Mouse (Mus musculus) erythroid progenitor cell, adult 5-6 weeks (primary cell): Measurements from ENCODE around the gene Golga5. TPM values are rescaled to one million over a fixed set of nuclear protein-coding genes. Genes with fewer than 3 reads are reported as not detected.
"Not testable (repeated sequence)": the region's sequence is repeated elsewhere in the genome, so short reads cannot be mapped to it uniquely, and the experiment has no call there.

ENCODE experiments used
- ATAC-seq: replicated peaks from 2 replicates; pipeline ENCODE4 v1.8.0; 2016; ENCODE audit warnings: moderate number of reproducible peaks, mild to moderate bottlenecking, moderate TSS enrichment, inconsistent platforms; ENCODE audit not compliant: poor library complexity, low FRiP score, severe bottlenecking
- total RNA-seq, 2 experiments: library from RNA; stranded (forward) in 1 of 2; stranded (reverse) in 1 of 2; fragments of 150-400 nt in 1 of 2; fragments of 186-747, 209-891 nt in 1 of 2; gene quantifications; 2 replicates each; pipeline versions ENCODE4 v1.2.3 to v1.2.4; 2015 to 2017; ENCODE audit warnings: low replicate concordance in 2 of 2

Gene Golga5
- total RNA-seq, 2 experiments from 2014 or later: 15.9 to 20.3 TPM

- no peak for ATAC-seq
These were observed 26.3 kb upstream of the Golga5 start for GRCm38 (mm10) chr12:102442639-102443038.

- no peak for ATAC-seq
These were observed 25.3 kb upstream of the Golga5 start for GRCm38 (mm10) chr12:102443676-102444075.

DNA sequence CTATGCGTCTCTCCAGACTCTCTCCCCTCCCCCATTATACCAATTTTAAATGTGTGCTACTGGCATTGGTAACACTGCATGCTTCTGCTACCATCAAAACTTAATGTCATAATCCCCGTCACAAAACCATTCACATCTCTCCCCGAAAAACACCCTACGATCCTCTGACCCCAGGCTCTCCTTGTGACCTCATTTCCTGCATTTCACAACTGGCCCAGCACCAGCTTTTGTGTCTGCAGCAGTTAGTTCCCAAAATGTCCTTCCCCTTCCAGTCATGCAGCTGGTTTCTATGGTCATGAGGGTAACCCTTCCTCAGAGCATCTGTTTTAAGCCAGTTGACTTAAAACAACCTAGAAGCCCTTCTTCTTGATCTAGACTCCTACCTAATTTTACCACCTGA, 23.5 kb upstream of the Golga5 start:
- no peak for ATAC-seq

DNA sequence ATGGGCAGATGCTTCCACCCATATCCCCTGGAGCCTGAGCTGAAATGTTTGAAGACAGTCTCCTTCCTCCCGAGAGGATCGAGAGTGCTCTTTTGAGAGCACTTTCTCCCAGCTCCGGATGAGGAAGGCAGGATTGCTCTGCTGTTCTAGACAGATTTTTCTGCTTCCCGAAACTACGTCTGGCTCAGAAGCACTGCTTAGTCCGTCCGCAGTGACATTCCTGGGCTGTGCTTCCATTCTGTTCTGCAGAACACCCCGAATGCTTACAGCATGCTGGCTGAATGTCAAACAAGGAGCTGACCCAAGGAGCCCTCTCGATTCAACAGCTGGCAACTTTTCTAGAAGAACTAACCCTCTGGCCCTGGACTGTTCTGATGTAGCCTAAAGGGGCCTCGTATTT, 18.5 kb upstream of the Golga5 start:
- no peak for ATAC-seq

DNA sequence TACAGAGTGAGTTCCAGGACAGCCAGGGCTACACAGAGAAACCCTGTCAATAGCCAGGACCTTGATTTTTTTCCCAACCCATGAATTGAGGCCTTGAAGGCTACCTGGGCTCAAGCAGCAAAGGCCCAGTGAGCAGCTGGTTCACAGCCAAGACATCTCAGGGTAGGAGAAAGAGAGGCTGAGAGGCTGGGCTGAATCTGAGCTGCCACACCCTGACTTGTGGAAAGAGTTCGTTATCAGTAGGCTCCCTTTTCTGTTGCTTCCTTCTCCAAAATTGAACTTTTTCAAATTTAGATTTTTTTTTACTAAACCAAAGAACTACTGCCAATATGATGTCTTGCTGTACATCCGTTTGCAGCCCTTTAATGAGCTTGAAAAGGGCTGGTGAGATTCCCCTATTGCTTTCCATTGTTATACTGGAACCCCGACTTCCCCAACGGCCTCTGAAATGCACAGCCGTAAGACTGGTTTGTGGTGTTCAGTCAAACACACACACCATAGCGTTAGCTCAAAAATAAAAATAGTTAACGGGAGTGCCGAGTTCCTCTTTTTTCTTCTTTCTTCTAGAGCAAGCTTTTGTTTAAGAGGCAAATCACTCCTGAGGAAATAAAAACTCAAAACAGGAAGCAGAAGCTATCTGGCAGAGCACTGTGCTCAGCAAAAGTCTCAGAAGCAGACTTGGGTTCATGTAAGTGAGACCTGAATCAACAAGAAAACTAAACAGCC, 17.6 kb upstream of the Golga5 start:
- no peak for ATAC-seq

DNA sequence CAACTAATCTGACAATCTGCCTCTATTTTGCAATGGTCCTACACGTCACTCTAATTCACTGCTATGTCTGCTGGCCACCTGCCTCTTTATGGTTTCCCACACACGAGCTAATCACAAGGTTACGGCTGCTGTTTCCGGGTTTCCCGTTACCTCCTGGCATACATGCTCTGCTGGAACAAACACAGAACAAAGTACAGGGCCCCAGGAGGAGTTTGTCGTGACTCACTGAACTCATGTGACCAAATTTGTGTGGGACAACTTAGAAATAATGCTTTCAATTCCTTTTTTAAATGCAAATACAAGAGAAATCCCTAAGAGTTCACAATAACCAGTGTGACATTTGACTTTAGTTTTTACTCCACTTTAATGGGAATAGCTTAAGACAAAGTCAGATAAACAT, 15.4 kb upstream of the Golga5 start:
- ATAC-seq: no peak

DNA sequence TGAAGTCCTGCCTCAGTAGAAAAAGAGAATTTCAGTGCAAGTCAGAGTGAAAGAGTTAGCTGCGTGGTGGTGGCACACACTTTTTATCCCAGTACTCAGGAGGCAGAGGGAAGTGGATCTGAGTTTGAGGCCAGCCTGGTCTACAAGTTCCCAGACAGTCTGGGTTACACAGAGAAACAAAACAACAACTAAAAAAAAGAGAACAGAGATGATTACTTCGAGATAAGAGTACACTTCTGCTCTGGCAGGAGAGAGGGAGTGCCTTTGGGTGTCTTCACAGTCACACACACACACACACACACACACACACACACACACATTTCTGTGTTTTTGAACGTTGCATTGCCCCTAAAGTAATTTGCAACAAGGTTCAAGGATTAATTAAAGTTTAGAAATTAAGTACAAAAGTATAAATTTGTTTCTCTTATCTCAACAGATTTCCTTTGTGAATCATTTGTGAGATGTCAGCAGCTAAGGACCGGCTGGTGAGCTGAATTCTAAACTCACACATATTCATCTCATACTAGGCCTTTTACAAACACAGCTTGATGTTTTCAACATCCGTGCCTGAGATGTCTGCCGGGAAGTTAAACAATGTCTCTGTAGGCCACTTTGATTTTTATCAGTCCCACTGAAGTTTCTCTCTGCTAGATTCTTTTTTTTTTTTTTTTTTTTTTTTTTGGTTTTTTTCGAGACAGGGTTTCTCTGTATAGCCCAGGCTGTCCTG, 12.3 kb upstream of the Golga5 start:
- no peak for ATAC-seq

- ATAC-seq: no peak
These were observed 8.9 kb upstream of the Golga5 start for GRCm38 (mm10) chr12:102460014-102460413.

DNA sequence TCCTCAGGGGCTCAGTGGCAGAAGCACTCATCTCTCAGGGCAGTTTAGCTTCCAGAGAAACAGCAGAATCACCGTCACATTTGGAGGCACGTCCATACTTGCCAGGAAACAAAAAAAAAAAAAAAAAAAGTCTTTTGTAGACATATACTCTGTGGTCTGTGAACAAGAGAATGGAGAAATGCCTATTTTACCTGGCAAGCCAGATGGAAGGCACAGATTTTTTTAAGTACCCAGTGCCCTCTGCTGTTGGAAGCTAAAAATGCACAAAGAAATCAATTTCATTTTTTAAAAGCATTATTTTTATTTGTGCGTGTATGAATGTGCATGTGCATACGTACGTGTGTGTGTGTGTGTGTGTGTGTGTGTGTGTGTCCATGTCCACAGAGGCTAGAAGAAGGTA, 7.8 kb upstream of the Golga5 start:
- no peak for ATAC-seq

DNA sequence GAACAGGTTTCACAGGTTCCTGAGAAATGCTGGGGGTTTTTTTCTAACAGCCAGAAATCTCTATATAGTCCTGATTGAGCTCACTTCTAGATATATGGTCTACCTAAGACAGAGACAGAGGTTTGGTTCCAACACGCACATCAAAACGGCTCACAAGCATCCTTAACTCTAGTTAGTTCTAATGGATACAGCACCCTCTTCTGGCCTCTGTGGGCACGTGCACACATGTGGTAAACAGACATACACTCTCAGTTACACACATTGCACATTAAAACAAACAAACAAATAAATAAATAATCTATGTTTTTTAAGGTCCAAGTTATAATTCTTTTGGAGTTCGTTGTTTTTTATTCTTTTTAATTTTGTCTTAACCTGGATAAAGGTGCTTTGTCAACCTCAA, 4.3 kb upstream of the Golga5 start:
- no peak for ATAC-seq

DNA sequence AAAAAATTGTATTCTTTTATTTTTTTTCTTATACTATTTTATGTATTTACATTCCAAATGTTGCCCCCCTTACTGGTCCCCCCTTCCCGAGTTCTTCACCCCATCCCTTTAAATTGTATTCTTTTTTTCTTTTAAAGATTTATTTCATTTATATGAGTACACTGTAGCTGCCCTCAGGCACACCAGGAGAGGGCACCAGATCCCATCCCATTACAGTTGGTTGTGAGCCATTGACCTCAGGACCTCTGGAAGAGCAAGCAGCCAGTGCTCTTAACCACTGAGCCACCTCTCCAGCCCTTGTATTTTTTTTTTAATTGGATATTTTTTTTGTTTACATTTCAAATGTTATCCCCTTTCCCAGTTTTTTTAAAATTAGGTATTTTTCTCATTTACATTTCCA, 799 bp upstream of the Golga5 start:
- no peak for ATAC-seq

DNA sequence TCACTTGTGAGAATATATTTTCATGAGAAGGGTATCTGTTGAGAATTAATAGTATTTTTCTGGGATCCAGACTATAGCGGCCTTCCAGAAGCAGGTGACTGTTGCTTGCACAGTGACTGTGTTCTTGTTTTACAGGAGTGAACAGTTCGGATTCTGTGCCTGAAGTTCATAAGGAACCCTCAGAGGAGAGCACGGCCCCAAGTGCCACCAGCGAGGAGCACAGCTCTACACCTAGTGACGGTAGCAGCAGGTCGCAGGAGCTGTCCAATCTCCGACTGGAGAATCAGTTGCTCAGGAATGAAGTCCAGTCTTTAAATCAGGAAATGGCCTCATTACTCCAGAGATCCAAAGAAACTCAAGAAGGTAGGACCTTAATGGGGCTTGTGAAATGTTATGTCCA, 5.5 kb downstream of the Golga5 start:
- no peak for ATAC-seq

GRCm38 (mm10) chr12:102480481-102480880, 11.5 kb downstream of the Golga5 start:
- ATAC-seq: no peak

- no peak for ATAC-seq
These were observed 16.0 kb downstream of the Golga5 start for GRCm38 (mm10) chr12:102484946-102485345.

DNA sequence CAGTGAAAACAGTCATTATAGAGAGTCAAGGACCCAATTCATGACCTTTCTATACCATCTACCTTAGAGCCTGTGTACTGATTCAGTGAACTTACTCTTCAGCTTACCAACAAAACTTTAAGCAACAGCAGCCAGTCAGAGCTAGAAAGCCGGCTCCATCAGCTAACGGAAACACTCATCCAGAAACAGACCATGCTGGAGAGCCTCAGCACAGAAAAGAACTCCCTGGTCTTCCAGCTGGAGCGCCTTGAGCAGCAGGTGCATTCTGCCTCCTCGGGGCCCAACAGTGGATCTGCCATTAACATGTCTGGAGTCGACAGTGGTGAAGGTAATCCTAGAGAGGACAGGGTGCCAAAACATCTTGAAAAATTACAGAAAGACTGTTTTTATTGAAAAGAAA, 23.0 kb downstream of the Golga5 start:
- no peak for ATAC-seq

DNA sequence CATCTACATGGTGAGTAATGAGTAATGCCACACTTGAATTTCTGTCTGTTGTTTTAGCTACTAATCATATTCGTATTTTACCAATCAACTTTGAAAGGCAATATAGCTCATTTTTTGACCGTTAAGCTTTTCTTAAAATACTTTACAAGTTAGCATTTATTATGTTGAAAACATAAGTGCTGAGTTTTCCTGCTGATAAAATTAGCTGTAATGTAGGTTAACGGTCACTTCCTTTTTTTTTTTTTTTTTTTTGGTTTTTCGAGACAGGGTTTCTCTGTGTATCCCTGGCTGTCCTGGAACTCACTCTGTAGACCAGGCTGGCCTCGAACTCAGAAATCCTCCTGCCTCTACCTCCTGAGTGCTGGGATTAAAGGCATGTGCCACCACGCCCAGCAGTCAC, 26.8 kb downstream of the Golga5 start:
- not testable (repeated sequence) for ATAC-seq

DNA sequence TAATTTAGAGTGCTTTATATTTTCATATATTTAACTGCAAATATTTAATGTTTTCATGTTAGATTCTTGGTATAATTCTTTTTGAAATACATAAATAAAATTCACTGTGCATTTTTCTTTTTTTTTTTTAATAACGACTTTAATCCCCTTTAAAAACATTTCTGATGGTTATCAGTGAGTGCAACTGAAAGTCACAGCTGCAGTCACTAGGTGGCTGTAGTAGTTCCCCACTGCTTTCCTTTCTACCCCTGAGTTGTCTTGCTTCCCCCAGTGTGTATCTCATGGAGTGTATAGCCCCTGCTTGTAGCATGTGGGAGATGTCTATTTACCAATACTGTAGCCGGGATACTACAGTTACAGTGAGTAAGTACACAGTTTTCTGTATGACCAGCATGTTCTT, 29.0 kb downstream of the Golga5 start:
- ATAC-seq: no peak

DNA sequence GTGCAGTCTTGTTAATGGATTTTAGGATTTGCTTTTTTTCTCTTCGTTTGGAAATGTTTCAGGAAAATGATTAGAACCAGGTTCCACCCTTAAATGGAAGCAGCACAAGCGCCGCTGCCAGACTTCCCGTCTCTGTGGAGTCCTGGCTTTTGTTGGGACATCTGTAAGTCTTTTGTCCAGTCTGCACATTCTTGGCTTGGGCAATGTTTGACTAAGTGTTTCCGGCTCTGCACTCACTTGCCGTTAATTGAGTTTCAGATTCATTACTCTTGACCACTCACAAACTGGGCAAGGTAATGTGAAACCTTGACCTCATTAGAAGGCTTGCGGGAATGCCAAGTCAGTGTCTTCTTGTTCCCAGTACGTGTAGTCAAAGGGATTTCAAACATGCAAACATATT, 29.8 kb downstream of the Golga5 start:
- no peak for ATAC-seq

DNA sequence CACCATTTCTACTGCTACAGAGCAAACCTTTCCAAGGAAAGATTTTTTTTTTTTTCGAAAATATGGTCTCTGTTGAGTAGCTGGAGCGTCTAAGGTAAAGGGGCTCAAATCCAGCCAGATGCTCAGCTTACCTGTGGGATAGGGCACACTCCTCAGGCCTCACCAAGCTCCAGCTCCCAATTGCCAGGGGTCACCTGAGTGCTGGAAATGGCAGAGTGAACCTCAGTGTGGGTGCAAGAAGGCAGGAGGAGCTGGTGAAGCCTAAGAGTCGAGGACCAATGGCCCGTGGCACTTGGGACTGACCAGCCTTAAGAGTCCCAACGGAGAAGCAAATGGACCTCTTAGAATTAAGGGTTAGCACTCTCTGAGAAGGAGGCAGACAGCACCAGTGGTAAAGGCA, 30.3 kb downstream of the Golga5 start:
- no peak for ATAC-seq

GRCm38 (mm10) chr12:102499723-102500122, 30.8 kb downstream of the Golga5 start:
- ATAC-seq: no peak

DNA sequence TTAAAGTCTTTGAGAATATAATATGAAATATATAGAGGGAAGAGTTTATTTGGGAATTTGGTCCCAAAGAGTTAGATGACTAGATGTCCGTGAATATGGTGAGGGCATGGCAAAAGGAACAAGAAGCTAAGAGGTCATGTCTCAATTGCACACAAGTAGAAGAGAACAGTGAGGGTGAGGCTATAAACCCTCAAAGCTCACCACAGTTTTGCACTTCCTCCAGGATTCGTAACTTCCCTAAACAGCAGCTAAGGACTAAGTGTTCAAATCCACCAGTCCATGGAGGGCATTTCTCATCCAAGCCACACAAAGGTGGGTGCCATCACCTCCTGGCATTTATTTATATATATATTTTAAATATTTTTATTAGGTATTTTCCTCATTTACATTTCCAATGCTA, 32.1 kb downstream of the Golga5 start:
- ATAC-seq: no peak
